Mouse (Mus musculus) cortical plate, adult 2 months (tissue): Measurements from ENCODE around the gene Rnf187. TPM values are rescaled to one million over a fixed set of nuclear protein-coding genes. Genes with fewer than 3 reads are reported as not detected.

ENCODE experiments used
- H3K27ac ChIP-seq: fragments of 200-500 bp; 2 replicates; pipeline ENCODE4 v1.5.1; 2012; ENCODE audit warnings: low read length, control low read depth, inconsistent platforms; ENCODE audit not compliant: insufficient read depth
- H3K4me1 ChIP-seq: fragments of 200-500 bp; 2 replicates; pipeline ENCODE4 v1.6.1; 2011; ENCODE audit warnings: low read length; ENCODE audit not compliant: control insufficient read depth, insufficient read depth
- H3K4me3 ChIP-seq: fragments of 200-500 bp; 2 replicates; pipeline ENCODE4 v1.5.1; 2011; ENCODE audit warnings: mild to moderate bottlenecking, low read length, control low read depth; ENCODE audit not compliant: insufficient read depth
- CTCF ChIP-seq: fragments of 200-500 bp; IDR thresholded peaks from 2 replicates; pipeline ENCODE4 v1.5.1; 2011; ENCODE audit warnings: mild to moderate bottlenecking, control low read depth, low read length; ENCODE audit not compliant: insufficient read depth; ENCODE audit errors: extremely low read depth
- POLR2A ChIP-seq: fragments of 200-500 bp; IDR thresholded peaks from 2 replicates; pipeline ENCODE4 v1.6.1; 2011; ENCODE audit warnings: mild to moderate bottlenecking, low read length, control low read depth; ENCODE audit not compliant: insufficient read depth; ENCODE audit errors: extremely low read depth
- polyA plus RNA-seq: library from polyadenylated mRNA; depleted of rRNA; stranded (reverse); fragments of >200 nt; gene quantifications from 2 replicates; pipeline ENCODE4 v1.2.3, GENCODE M21; 2012

The Rnf187 gene
- polyA plus RNA-seq, 1 experiment, result 588 TPM

DNA sequence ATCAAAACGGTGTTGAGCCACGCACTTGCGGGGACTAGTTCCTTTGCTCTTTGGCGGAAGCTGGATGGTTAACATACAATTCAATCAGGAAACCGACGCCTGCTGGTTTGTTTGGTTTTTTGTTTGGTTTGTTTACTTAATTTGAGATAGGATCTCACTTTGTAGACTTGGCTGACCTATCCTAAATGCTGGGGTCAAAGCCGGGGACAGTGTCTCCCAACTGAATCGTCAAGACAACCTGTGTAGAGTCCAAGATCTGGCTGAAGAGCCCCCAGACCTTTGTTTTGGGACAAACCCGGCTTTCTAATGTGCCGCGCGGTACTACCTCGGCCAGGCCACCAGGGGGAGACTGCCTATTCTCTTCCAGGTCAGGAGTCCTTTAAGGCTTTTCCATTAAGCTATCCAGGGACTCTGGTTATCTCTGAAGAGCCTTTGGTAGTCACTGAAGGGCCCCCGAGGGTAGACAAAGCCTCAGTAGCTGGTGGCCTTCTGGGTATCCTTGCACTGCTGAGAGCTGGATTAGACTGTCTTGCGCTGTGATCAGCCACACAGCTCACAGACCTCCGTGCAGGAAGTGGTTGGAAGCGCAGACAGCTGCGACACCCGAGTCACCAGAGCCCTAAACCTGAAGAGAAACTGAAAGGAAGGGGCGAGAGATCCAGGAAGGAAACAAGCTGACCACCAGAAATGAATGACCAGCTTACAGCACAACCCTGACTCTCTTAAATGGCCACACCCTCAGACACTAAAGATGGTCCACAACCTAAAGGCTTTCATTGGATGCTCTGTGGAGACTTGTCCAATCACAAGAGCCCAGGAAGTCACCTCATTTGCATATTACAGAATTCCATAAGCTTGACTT is 10.7 kb downstream of the Rnf187 start:
- no peak overlapping the region for H3K27ac ChIP-seq
- TF ChIP-seq CTCF (peak; percentile 60), POLR2A (no peak)
- 0 out of 2 replicates have a peak overlapping the region, but pooled peaks have one; percentile 0 for H3K4me3 ChIP-seq
- no peaks in the 10 kb centered on the region for H3K4me1 ChIP-seq

DNA sequence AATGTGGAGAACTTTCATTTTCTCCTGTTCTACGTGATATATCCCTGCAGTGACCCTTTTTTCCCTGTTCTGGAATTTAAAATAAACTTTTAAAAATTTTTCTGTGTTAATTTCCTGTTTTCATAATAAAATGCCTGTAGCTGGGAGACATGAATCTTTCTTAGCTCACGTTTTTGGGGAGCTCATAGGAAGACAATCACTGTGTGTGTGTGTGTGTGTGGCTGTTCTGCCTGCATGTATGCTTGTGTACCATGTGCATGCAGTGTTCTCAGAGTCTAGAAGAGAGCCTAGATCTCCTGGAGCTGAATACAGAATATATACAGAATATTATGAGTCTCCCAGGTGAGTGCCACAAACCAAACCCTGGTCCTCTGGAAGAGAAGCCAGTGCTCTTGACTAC is 11.7 kb downstream of the Rnf187 start:
- Histone ChIP-seq H3K4me1 (no peaks in the 10 kb centered on the region), H3K27ac (no peak overlapping the region), H3K4me3 (no peak overlapping the region)
- TF ChIP-seq CTCF (no peak), POLR2A (no peak)

DNA sequence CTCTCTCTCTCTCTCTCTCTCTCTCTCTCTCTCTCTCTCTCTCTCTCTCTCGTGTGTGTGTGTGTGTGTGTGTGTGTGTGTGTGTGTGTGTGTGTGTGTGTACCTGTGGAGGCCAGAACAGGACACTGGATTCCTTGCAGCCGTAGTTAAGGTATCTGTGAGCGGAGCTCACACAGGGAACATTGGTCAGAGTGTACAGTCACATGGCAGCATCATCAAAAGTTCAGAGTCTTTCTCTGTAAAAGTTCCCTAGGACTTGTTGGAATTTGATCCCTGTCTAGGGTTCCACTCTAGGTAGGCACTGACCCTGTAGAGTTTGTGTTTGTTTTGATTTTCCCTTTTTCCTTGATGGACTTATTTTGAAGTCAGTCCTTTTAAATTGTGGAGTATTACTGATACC is 12.1 kb downstream of the Rnf187 start:
- Histone ChIP-seq H3K4me3 (no peak overlapping the region), H3K27ac (no peak overlapping the region), H3K4me1 (no peaks in the 10 kb centered on the region)
- TF ChIP-seq POLR2A (no peak), CTCF (no peak)

DNA sequence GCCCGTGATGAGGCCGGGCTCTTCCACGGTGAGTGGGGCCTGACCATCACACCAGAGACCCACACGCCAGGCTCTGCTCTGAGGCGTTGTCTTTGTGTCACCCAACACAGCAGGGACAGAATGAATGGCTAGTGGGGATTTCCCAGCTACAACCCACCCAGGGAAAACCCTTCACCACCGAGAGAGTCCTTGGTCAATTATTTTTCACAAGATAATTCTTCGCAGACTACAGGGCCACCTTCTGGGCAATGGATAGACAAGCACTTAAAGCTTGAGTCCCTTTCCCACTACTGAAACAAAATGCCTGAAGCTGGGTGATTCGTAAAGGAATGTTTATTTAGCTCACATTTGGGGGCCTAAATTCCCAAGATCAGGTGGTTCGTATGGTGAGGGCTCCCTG is 16.3 kb downstream of the Rnf187 start:
- Histone ChIP-seq H3K4me3 (no peak overlapping the region), H3K27ac (no peak overlapping the region), H3K4me1 (no peaks in the 10 kb centered on the region)
- no peak for TF ChIP-seq CTCF
- TF ChIP-seq POLR2A, result no peak

DNA sequence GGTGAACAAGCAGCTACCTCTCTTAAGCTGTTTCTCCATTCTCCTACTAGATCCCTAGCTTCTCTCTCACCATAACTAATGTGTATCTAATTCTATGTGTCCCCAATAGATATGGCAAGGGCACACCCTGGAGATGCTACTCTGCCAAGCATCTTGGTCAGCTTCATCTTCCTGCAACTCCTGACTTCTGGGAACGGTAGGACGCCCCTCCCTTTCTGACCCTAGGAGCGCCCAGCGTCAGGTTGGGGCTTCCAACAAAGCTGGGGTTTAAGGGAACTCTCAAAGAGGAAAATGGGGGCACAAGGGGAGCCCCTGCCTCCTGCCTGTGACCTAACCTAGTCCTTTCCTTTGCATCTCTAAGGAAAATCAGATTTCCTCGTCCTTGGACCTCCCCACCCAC is 20.0 kb downstream of the Rnf187 start:
- Histone ChIP-seq H3K4me1 (no peaks in the 10 kb centered on the region), H3K27ac (no peak overlapping the region), H3K4me3 (no peak overlapping the region)
- no peak for TF ChIP-seq POLR2A
- TF ChIP-seq CTCF, result no peak

DNA sequence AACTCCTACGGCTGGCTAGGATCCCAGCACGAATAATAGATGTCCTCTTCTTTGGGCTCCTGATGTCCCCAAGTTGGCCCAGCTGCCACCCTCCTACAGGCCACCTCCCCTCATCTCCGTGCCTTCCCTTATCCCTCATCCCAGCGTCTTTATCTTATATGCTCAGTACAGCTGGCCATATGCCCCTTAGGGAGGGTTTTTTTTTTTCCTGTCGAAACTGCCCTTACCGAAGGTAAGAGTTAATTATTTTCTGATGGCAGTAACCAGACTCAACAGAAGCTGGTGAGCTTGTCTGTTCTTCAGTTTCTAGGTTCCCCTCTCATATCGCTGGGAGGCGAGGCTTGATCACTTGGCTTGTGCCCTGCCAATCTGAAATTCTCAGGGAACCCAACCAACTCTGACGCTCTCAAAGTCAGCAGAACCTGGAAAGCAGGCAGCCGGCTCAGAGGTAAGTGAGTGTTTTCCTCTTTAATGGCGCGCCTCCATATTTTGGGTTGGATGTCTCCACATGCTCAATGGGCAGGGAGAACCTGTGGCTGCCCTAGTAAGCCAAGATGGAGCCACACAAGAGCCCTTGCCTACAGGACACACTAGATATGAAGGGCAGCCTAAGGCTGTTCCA is 20.9 kb downstream of the Rnf187 start, which contains the start of gene Btnl10:
Gene Btnl10 (plus strand): TSS at position 164 of the 622 bp plus-strand sequence.
- Histone ChIP-seq H3K27ac (no peak within 1 kb of the TSS), H3K4me3 (no peak within 1 kb of the TSS), H3K4me1 (no peaks in the 10 kb centered on the region)
- TF ChIP-seq CTCF (no peak), POLR2A (no peak)

DNA sequence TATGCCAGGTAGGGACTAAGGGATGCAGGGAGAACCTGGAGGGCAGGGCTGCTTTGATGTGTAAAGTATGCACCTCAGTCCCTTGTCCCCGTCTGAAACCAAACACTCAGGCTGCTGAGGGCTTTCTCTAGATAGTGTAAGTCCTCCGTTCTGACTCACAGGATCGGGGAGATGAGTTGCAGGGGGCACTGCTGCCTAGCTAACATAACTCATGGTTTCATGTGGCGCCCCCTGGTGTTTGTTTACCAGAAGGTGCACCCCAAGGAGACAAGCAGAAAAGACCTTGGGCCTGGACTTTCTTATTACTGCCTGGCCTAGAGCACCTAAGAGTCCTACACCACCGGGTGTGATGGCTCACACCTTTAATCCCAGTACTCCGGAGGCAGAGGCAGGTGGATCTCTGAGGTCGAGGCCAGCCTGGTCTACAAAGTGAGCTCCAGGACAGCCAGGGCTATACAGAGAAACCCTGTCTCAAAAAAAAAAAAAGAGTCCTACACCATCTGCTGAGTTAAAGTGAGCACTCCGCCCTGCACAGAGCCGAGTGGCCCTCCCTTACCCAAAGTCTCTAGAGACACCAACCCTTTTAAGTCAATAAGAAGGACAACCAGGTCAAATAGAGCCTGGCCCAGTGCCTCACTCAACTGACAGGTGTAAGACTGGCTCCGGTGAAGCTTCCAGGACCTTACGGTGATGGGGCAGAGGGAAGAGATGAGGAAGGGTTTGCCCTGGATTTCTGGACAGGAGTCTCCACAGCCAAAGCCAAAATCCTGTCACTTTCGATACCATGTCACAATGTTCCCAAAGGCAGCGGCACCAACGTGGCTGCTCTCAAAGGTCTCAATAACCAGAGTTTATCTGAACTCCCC is 21.6 kb downstream of the Rnf187 start:
- Histone ChIP-seq H3K27ac (no peak overlapping the region), H3K4me3 (no peak overlapping the region), H3K4me1 (no peaks in the 10 kb centered on the region)
- no peak for TF ChIP-seq POLR2A
- peak; percentile 40 for TF ChIP-seq CTCF

DNA sequence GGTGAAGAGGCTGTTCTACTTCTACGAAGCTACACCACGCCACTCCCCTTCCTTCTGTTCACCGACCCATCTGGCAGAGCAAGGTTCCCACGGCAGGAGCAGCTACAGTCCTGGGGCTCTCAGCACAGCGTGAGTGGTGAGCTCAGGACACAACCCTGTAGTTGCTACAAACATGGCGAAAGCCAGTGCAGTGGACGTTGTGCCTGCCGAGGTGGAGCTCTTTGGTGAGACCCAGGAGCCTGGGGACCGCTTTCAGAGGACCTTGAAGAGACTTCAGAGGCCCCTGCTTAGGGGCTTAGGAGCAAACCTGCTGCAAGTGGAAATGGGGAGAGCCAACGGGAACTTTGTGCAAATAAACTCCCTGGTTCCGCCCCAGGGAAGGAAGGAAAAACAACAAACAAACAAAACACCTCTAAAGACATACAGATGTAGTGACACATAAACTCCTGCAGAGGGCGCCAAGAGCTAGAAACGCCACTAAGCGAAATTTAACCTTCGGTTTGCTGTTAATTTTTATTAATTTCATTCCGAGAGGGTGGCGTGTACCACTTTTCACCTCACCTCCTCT is 24.2 kb downstream of the Rnf187 start:
- TF ChIP-seq POLR2A (no peak), CTCF (peak; percentile 53; the same call in 1 of the 2 replicates)
- Histone ChIP-seq H3K27ac (no peak overlapping the region), H3K4me3 (peak overlapping the region; percentile 10; the same call in 1 of the 2 replicates), H3K4me1 (no peaks in the 10 kb centered on the region)

DNA sequence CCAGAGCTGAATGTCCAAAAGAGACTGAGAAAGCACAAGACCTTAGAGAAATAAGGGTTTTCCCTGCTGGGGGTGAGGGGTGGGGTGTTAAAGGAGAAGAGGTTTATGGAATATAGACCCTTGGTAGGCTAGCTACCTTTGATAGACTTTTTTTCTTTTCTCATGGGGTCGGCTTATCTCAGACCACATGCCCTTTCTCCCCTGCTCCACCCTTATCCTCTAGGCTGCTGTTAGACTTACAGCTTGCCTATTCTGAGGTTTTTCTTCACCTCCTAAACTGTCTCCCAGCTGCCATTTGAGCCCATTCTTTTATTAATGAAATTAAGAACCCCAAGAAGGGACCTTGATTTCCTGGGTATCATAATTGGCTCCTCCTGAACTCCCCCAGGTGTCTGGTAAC is 24.9 kb downstream of the Rnf187 start:
- Histone ChIP-seq H3K4me3 (no peak overlapping the region), H3K27ac (no peak overlapping the region), H3K4me1 (no peaks in the 10 kb centered on the region)
- no peak for TF ChIP-seq POLR2A
- no peak for TF ChIP-seq CTCF
